Mouse (Mus musculus) heart, postnatal 36 days (tissue): ENCODE results near the gene Slc25a14. TPM values are rescaled to one million over a fixed set of nuclear protein-coding genes. Genes with fewer than 3 reads are reported as not detected.

Source experiments
- DNase-seq, 2 experiments: peaks; one replicate each; pipeline ENCODE4 v3.0.0; 2021 to 2022
- intact Hi-C: fragments of 180-260 bp; cut with DNase I; formaldehyde crosslinking; loops from one replicate; pipeline ENCODE4 v1.15.1; 2025
- total RNA-seq, 2 experiments: library from RNA; stranded (reverse); gene quantifications; 2 replicates each; pipeline ENCODE4 v1.2.3; 2021

The Slc25a14 gene
- total RNA-seq = 1 to 10 TPM; 2.2 to 3.8 TPM

DNA sequence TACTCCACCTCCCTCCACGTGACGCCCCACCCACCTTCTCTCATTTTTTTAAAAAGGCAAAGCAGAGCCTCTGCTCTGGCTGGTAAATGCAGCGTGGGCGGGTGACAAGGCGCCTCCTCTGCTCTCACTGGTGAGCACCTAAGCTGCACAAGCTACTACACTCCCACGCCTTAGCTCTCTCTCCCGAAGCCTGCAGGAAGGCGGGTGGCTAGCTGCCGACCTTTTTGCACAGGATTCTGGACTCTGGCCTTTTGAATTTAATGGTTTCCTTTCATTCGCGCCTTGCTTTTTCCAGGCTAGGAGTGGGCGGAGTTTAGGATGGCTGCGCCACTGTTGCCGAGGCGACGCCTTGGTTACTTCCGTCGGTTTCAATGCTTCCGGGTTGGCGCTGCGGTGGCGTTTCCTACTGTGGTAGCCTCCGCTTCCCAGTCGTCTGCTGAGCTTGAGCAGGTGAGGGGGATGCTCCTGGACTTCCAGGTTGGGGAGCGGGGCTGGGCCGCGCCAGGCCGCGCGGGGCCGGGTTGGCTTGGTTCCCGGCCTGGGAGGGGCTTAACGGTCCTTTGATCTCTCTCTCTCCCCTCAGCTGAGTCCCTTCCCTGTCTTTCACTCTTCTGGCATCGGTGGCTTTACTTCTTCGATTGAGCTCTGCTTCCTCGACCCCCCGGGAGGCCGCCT, at the start of gene Slc25a14:
TSS of gene Slc25a14 (plus strand) at position 35 of the 675 bp plus-strand sequence.
- peak; percentile 73 to 78 for DNase-seq
- intact Hi-C loops = loop anchor here (2.0 kb wide), 1 partner anchor 29 kb away; the partner anchor contains the start of gene Zfp280c

- DNase-seq = no peak
- intact Hi-C loops = no loop called here
Observed at GRCm38 (mm10) chrX:48583332-48583731, 39.9 kb upstream of the Slc25a14 start.

DNA sequence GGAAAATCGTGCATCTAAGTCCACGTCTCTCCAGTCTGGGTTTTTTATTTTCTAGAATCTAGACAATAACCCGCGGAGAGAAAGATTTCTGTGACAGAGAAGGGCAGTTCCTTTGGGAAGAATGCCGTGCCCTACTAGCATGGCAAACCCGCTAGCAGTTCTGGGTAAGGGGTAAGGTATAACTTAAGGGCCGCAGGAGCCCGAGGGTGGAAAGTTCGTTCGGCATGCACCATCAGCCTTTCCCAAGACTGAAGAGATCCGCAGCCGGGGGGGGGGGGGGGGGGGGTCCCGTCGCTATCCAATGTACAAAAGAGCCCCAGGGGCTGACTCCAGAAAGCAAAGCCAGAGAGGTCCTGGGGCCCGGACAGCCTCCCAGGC, 29.5 kb upstream of the Slc25a14 start:
- intact Hi-C loops = loop anchor here (2.0 kb wide), 1 partner anchor 29 kb away; the partner anchor contains the start of gene Slc25a14
- peak in 1 of 2 experiments; percentile 1 for DNase-seq

DNA sequence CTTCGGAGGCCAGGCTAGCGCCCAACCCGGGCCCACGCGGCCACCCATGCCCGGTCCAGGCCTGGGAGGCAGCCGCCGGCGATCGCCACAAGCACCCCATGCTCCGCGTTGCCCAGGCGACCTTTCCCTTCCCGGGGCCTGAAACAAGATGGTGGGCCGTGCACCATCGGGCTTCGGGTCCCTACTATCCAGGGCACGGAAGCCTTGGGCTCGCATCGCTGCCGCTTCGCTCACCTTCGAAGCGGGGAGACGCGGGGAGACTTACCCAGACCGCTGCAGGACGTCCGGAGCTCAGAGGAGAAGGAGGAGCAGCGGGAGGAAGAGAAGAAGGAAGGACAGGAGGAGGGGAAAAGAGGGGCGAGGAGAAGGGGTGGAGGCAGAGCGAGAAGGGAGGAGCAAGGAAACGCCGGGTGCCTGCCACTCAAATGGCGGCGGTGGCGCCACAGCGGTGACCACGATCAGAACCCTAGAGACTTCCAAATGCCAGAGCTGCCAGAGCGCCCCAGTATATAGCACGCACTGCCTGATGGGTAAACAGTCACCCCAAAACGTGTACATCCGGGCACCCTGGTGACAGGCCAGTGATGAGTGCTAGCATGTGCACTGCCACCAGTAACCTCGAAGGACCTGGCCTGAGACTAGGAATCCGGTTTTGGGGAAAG, 29.0 kb upstream of the Slc25a14 start, which contains the start of gene Zfp280c:
TSS of gene Zfp280c (minus strand) at position 406 of the 662 bp plus-strand sequence.
- intact Hi-C loops = loop anchor here (2.0 kb wide), 1 partner anchor 29 kb away; the partner anchor contains the start of gene Slc25a14
- DNase-seq = peak; percentile 55 to 63

- DNase-seq = no peak
- intact Hi-C loops = no loop called here
Observed at GRCm38 (mm10) chrX:48596053-48596452, 27.2 kb upstream of the Slc25a14 start.

DNA sequence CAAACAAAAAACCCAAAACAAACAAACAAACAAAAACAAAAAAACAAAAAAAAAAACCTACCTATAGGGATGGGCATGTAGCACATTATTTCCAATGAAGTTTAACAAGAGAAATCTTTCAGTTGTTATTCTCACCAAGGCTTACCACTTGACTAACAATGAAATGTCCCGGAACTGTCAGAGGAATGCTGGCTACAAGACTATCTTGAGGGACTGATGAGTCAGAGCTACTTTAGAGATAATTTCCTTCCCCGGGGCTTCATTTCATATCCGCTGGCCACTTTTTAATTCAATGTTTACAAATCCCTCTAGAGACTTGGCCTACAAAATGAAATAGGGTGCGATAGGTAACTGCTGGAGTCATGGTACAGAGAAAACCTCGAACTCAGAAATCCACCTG, 26.3 kb upstream of the Slc25a14 start:
- DNase-seq = no peak
- intact Hi-C loops = no loop called here

DNA sequence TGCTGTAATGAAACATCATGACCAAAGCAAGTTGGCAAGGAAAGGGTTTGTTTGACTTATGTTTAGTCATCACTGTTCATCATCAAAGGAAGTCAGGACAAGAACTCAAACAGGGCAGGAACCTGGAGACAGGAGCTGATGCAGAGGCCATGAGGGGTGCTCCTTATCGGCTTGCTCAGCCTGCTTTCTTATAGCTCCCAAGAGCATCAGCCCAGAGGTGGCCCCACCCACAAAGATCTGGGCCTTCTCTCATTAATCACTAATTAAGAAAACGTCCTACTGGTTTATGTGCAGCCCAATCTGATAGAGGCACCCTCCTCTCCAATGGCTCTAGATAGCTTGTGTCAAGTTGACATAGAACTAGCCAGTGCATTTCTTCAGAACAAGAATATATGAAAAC, 18.3 kb upstream of the Slc25a14 start:
- no peak for DNase-seq
- intact Hi-C loops = no loop called here

DNA sequence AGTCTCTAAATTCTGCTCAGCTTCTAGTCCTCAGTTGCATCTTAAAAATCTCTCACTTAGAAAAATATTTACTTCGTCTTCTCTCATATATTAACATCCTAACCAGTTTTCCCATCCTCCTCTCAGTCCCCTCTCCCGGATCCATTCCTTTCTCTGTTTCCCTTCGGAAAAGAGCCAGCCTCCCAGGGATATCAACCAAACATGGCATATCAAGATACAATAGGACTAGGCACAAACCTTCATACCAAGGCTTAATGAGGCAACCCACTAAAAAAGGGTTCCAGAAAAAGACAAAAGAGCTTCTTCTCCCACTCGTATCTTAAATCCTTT, 199 bp upstream of the Slc25a14 start:
- intact Hi-C loops = loop anchor here (2.0 kb wide), 1 partner anchor 28 kb away; the partner anchor contains the start of gene Zfp280c
- no peak for DNase-seq

DNA sequence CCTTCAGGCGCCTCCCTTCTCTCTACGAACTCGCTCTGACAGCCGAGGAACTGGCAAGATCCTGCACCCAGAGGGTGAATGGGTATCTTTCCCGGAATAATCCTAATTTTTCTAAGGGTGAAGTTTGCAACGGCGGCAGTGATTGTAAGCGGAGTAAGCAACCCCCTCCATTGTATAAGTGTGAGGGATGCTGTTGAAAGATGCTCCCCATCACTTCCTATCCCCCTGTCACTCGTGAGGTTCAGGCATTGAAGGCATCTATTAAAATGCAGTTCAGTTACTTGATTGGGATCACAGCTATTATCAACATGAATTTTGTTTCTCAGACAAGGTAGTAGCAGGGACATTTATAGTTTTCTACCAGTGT, 824 bp downstream of the Slc25a14 start:
- intact Hi-C loops = no loop called here
- DNase-seq = no peak

- DNase-seq = no peak
- intact Hi-C loops = no loop called here
Observed at GRCm38 (mm10) chrX:48637032-48637431, 13.8 kb downstream of the Slc25a14 start.

- intact Hi-C loops = no loop called here
- DNase-seq = peak; percentile 31 to 39
Observed at GRCm38 (mm10) chrX:48644122-48644521, 20.9 kb downstream of the Slc25a14 start.

- intact Hi-C loops = no loop called here
- DNase-seq = no peak
Observed at GRCm38 (mm10) chrX:48666807-48667206, 43.6 kb downstream of the Slc25a14 start.

DNA sequence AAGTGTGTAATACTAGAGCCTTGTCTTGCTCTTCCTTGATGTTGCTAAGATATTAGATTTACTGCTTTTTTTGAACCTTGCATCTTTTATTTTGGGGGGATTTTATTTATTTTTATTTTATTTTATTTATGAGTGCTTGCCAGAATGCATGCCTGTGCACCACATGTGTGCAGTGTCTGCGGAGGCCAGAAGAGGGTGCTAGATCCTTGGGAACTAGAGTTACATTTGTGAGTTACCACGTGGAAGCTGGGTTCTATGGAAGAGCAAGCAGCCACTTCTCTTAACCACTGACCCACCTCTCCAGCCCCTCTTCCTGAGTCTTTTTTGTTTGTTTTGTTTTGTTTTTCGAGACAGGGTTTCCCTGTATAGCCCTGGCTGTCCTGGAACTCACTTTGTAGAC, 46.4 kb downstream of the Slc25a14 start:
- no peak for DNase-seq
- intact Hi-C loops = no loop called here

DNA sequence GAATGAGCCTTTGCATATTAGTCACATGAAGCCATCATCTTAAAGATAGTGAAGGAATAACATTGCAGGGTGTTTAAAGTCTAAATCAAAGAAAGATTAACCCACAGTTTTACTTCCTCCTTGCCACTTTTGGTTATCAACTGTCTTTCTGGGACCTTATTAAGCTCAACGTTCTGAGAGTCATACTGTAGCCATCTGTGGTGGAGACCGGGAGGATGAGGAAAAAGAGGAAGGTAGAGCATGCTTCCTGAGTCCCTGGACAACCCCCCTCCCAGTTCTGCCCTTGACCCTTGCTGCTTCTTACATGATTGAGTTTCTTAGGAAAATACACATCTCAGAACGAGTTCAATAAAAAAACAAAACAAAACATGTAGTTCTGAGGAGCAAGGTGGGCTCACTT, 48.5 kb downstream of the Slc25a14 start:
- DNase-seq = no peak
- intact Hi-C loops = no loop called here

- intact Hi-C loops = no loop called here
- no peak for DNase-seq
Observed at GRCm38 (mm10) chrX:48674171-48674570, 51.0 kb downstream of the Slc25a14 start, which contains the start of gene Gpr119. TSS of gene Gpr119 (minus strand) at chrX:48674478.

- peak; percentile 13 to 35 for DNase-seq
- intact Hi-C loops = loop anchor here (10.0 kb wide), 2 partner anchors 621 to 1871 kb away; no protein-coding TSS in a partner anchor
Observed at GRCm38 (mm10) chrX:48683451-48683850, 60.2 kb downstream of the Slc25a14 start.

GRCm38 (mm10) chrX:48683857-48684256, 60.6 kb downstream of the Slc25a14 start:
- intact Hi-C loops = loop anchor here (10.0 kb wide), 2 partner anchors 621 to 1871 kb away; no protein-coding TSS in a partner anchor
- no peak for DNase-seq

DNA sequence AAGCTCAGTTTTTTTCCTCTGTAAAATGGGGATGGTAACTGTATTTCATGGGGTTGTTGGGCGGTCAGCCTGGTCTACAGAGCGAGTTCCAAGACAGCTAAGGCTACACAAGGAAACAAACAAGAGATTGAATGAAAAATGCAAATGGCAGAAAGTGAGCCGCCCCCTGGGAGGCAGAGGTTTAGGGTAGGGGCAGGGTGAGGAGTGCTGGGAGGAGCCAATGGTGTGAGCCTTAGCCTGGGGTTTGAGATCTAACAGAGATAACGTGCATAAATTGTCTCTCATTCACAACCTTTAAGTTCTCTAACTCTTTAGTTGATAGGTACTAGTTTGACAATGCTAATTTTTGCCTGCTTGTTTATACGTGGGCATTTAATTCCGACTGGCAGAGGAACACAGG, 71.2 kb downstream of the Slc25a14 start:
- DNase-seq = no peak
- intact Hi-C loops = loop anchor here (10.0 kb wide), 1 partner anchor 590 kb away; the partner anchor contains the start of gene Enox2

GRCm38 (mm10) chrX:48694864-48695371, 71.7 kb downstream of the Slc25a14 start, which contains the start of gene Rbmx2:
TSS of gene Rbmx2 (plus strand) at chrX:48695004.
- intact Hi-C loops = loop anchor here (10.0 kb wide), 1 partner anchor 590 kb away; the partner anchor contains the start of gene Enox2
- DNase-seq = peak; percentile 87

DNA sequence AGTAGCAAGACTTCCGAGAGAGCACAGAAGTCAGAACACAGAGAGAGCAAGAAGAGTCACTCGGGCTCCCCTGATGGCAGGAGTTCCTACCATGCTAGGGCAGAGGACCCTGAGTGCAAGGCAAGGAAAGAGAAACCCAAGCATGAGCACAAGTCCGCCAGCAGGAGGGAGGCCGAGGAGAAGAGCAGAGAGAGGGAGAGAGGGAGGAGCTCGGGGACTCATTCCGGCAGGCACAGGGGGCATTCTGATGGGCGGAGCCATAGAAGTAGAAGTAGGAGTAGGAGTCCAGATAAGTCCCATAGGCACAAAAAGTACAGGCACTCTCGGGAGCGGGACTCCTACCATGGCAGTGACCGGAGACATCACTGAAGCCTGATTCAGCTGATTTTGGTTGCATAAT, 86.5 kb downstream of the Slc25a14 start:
- intact Hi-C loops = no loop called here
- DNase-seq = no peak
